Mouse (Mus musculus): ENCODE measurements around the gene Alk.

DNA sequence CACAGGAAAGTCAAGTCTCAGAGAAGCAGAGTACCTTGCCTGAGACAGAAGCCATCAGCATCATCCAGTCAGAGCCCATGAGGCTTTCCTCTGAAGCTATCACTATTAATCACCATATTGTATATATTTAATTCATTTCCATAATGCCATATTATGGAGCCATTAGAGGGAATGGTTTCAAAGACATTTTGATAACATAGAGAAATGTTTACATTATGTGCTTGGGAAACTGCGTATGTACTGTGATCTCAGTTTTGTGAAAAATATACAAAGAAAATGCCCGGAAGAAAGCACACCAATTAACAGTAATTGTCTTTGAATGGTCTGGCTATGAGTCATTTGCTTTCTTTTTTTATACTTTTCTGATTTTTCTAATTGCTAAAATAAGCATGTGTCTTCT is 203.1 kb downstream of the Alk start:
- TF ChIP-seq CTCF (IDR thresholded peaks at IDR 0.05; ENCODE audit: low read depth, low read length) (no peak), POLR2A (IDR thresholded peaks at IDR 0.05; ENCODE audit: extremely low read depth, insufficient read depth, low read length) (no peak)
